28 mouse cellular contexts compared by ENCODE assay signal in the genomic region with DNA sequence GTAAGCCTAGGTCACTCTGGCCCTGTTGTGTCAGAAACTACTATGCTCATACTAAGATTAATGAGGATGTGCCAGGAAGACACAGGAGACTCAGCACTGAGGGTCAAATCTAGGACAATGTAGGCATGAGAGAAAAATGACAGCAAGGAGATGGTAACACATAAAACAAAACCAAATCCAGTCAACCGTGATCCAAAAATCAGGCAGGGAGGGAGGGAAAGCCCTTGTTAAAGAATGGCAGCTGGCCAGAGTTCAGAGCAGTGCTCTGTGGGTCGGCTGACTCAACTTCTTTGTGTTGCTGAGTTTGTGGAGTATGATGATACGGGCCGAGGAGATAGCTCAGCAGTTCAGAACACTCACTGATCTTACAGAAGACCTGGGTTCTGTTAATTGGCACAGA. TPM values are rescaled to one million over a fixed set of nuclear protein-coding genes. Genes with fewer than 3 reads are reported as not detected.
DNase-seq lines count a peak whose midpoint lies in the region; ATAC-seq and TF ChIP-seq lines count a peak whose summit lies in the region.
"Had no signal": no experiment of that assay in that cellular context is flagged by ENCODE, and none has a peak within 500 bp of the region (broad histone marks: within the 10 kb centered on the region; RNA-seq: fewer than 3 reads in every experiment).

No protein-coding gene starts in this region.

- H3K9ac ChIP-seq in liver, adult 2 months (ENCODE audit: low read depth, low read length), result no peak overlapping the region
- H3K9ac ChIP-seq in intestine, postnatal 0 days (ENCODE audit: low read depth, low read length), result no peak overlapping the region
- no peak overlapping the region for H3K9ac ChIP-seq in hindbrain, embryonic 14.5 days
- H3K9ac ChIP-seq: forebrain, embryonic 13.5 days; heart, embryonic 12.5 days; hindbrain, embryonic 13.5 days; limb, embryonic 13.5 days; liver, embryonic 13.5 days had no signal

- CTCF ChIA-PET in Patski (lab: Charles Lee), result interaction anchor here (4.2 kb wide), 1 partner anchor 13 kb away, joined by 15 read pairs; a partner anchor contains a TSS

- H3K4me3 ChIP-seq in liver, adult 2 months (ENCODE audit: insufficient read depth, low read depth, low read length), result no peak overlapping the region
- H3K4me3 ChIP-seq in intestine, postnatal 0 days (ENCODE audit: low read depth, low read length), result no peak overlapping the region
- no peak overlapping the region for H3K4me3 ChIP-seq in hindbrain, embryonic 14.5 days (replicated peaks; ENCODE audit: low read length)
- H3K4me3 ChIP-seq: forebrain, embryonic 13.5 days; heart, embryonic 12.5 days; hindbrain, embryonic 13.5 days; layer of hippocampus, adult 2 months; limb, embryonic 13.5 days; liver, embryonic 13.5 days had no signal

- no peaks in the 10 kb centered on the region for H3K9me3 ChIP-seq in intestine, postnatal 0 days (ENCODE audit: control insufficient read depth)
- H3K9me3 ChIP-seq in hindbrain, embryonic 14.5 days (ENCODE audit: control insufficient read depth, low read length), result no peaks in the 10 kb centered on the region
- H3K9me3 ChIP-seq: forebrain, embryonic 13.5 days; heart, embryonic 12.5 days; hindbrain, embryonic 13.5 days; limb, embryonic 13.5 days; liver, embryonic 13.5 days had no signal

- no peak overlapping the region for H3K4me2 ChIP-seq in intestine, postnatal 0 days (replicated peaks; ENCODE audit: low read depth)
- no peak overlapping the region for H3K4me2 ChIP-seq in hindbrain, embryonic 14.5 days (replicated peaks)
- H3K4me2 ChIP-seq: forebrain, embryonic 13.5 days; heart, embryonic 12.5 days; hindbrain, embryonic 13.5 days; limb, embryonic 13.5 days; liver, embryonic 13.5 days had no signal

- 10% methylated on average over 4 of the region's 4 CpGs for WGBS in liver, adult 2 months
- WGBS in intestine, postnatal 0 days, result 86% methylated on average over 4 of the region's 4 CpGs
- 63% methylated on average over 4 of the region's 4 CpGs for WGBS in hindbrain, embryonic 14.5 days

- no peaks in the 10 kb centered on the region for H3K79me2 ChIP-seq in liver, adult 2 months (ENCODE audit: control insufficient read depth, insufficient read depth, low read length)

- TF ChIP-seq POLR2A in liver, adult 2 months (IDR thresholded peaks at IDR 0.05; ENCODE audit: extremely low read depth, insufficient read depth, low read length), result no peak

- peak overlapping the region; percentile 31; the same call in 1 of the 2 replicates for H3K27ac ChIP-seq in liver, adult 2 months (replicated peaks; ENCODE audit: insufficient read depth, low read depth, low read length)
- no peak overlapping the region for H3K27ac ChIP-seq in intestine, postnatal 0 days (ENCODE audit: low read depth, low read length)
- H3K27ac ChIP-seq in hindbrain, embryonic 14.5 days, result no peak overlapping the region
- H3K27ac ChIP-seq: forebrain, embryonic 13.5 days; hindbrain, embryonic 13.5 days; layer of hippocampus, adult 2 months; limb, embryonic 13.5 days; liver, embryonic 13.5 days; macrophage had no signal

- in situ Hi-C loops in Patski (cut with MboI; ENCODE audit: low pct_unique_long_range_greater_than_20kb), result no loop called here

- ATAC-seq in Patski, result no peak
- ATAC-seq in intestine, postnatal 0 days, result no peak
- ATAC-seq in hindbrain, embryonic 14.5 days (ENCODE audit: low FRiP score), result no peak
- ATAC-seq: forebrain, embryonic 13.5 days had no signal

- no peaks in the 10 kb centered on the region for H3K27me3 ChIP-seq in liver, adult 2 months (ENCODE audit: control insufficient read depth, insufficient read depth, low read length)
- H3K27me3 ChIP-seq in Patski, result no peaks in the 10 kb centered on the region
- H3K27me3 ChIP-seq in intestine, postnatal 0 days (replicated peaks; ENCODE audit: control insufficient read depth, insufficient read depth, low read length), result no peaks in the 10 kb centered on the region
- H3K27me3 ChIP-seq in hindbrain, embryonic 14.5 days (ENCODE audit: control insufficient read depth, insufficient read depth, low read length), result no peaks in the 10 kb centered on the region
- H3K27me3 ChIP-seq: CH12.LX; forebrain, embryonic 13.5 days; heart, embryonic 12.5 days; hindbrain, embryonic 13.5 days; limb, embryonic 13.5 days; liver, embryonic 13.5 days had no signal

- DNase-seq in liver, adult 2 months (ENCODE audit: extremely low read depth, low read depth, low spot score), result peak; percentile 81
- no peak for DNase-seq in liver
- DNase-seq in Patski (ENCODE audit: low read depth, low spot score), result peak; percentile 35
- DNase-seq in brain, adult 2 months (ENCODE audit: low read depth, low spot score), result peak; percentile 6
- DNase-seq in kidney, adult 9 months, result no peak
- DNase-seq in hindbrain, embryonic 14.5 days (ENCODE audit: low spot score), result no peak
- DNase-seq: cerebellum, adult 2 months; cerebellum, postnatal 14 days; gastrocnemius, postnatal 25 days; heart, postnatal 4 days; kidney, adult 11 months; kidney, postnatal 36 days; liver, embryonic 13.5 days; lung, adult 18-20 months; lung, postnatal 10 days; midbrain, embryonic 14.5 days; right cerebral cortex, adult 18-20 months; spleen, adult 18-20 months; thymus, postnatal 25 days had no signal

- POLR2A ChIA-PET in Patski (lab: Charles Lee), result no interaction called here

- H3K4me1 ChIP-seq in liver, adult 2 months (ENCODE audit: control insufficient read depth, insufficient read depth, low read length), result peaks cover 4% of the 10 kb centered on the region; the same call in 1 of the 2 replicates
- H3K4me1 ChIP-seq in intestine, postnatal 0 days (replicated peaks; ENCODE audit: control insufficient read depth, insufficient read depth, low read length), result no peaks in the 10 kb centered on the region
- no peaks in the 10 kb centered on the region for H3K4me1 ChIP-seq in hindbrain, embryonic 14.5 days (replicated peaks; ENCODE audit: control insufficient read depth, insufficient read depth, low read length)
- H3K4me1 ChIP-seq: forebrain, embryonic 13.5 days; heart, embryonic 12.5 days; hindbrain, embryonic 13.5 days; limb, embryonic 13.5 days had no signal

- peaks cover 51% of the 10 kb centered on the region for H3K36me3 ChIP-seq in liver, adult 2 months (ENCODE audit: control insufficient read depth, insufficient read depth, low read length)
- H3K36me3 ChIP-seq in intestine, postnatal 0 days (ENCODE audit: control insufficient read depth, insufficient read depth), result peaks cover 74% of the 10 kb centered on the region
- H3K36me3 ChIP-seq in hindbrain, embryonic 14.5 days (replicated peaks; ENCODE audit: control insufficient read depth, insufficient read depth), result peaks cover 88% of the 10 kb centered on the region

- no peak for TF ChIP-seq CTCF in liver, adult 2 months (IDR thresholded peaks at IDR 0.05; ENCODE audit: low read depth, low read length)
- TF ChIP-seq CTCF in Patski (IDR thresholded peaks at IDR 0.05), result no peak
- TF ChIP-seq CTCF in intestine, postnatal 0 days (IDR thresholded peaks at IDR 0.05; ENCODE audit: low read depth), result no peak

RNA-seq across cellular contexts. Expression of a gene that starts 12.9 kb away (rescaled TPM):
- 8.9 and 11.1 TPM in 2 replicates for total RNA-seq in liver, adult 2 months (2014; rRNA removed)
- polyA plus RNA-seq in liver, adult 2 months (2012; rRNA removed), result 2.0 and 2.5 TPM in 2 replicates
- 42.5 TPM for polyA plus RNA-seq in Patski (2021)
- 8.1 and 8.2 TPM in 2 replicates for polyA plus RNA-seq in intestine, postnatal 0 days (2015; fragmentation: Nextera tagmentation; extraction: Ambion mirVana)
- 20.1 and 23.6 TPM in 2 replicates for polyA plus RNA-seq in hindbrain, embryonic 14.5 days (2014; fragmentation: Nextera tagmentation; extraction: Ambion mirVana)

RNA-seq across cellular contexts. Expression of a gene that starts 48.9 kb away (rescaled TPM):
- total RNA-seq in liver, adult 2 months (2014; rRNA removed), result 0.37 and 1.1 TPM in 2 replicates
- 0.10 and 0.17 TPM in 2 replicates for polyA plus RNA-seq in liver, adult 2 months (2012; rRNA removed)
- polyA plus RNA-seq in Patski (2021), result 5.8 TPM
- polyA plus RNA-seq in intestine, postnatal 0 days (2015; fragmentation: Nextera tagmentation; extraction: Ambion mirVana), result 1.2 TPM in 2 replicates
- polyA plus RNA-seq in hindbrain, embryonic 14.5 days (2014; fragmentation: Nextera tagmentation; extraction: Ambion mirVana), result 16.6 and 17.7 TPM in 2 replicates
- total RNA-seq: monocyte, adult 5-6 weeks had no signal

Comparison
In these comparisons a context has a peak if more than half of its experiments do, and no peak if none do; other contexts are left out.
1. DNase-seq: peak in liver, adult 2 months (single experiment), Patski (single experiment) and brain, adult 2 months (single experiment); none in liver (single experiment), kidney, adult 9 months (single experiment) and hindbrain, embryonic 14.5 days (single experiment).